Mouse (Mus musculus): Measurements from ENCODE around the gene Lrrc8d.

The Lrrc8d gene

GRCm38 (mm10) chr5:105765386-105765785, 65.6 kb downstream of the Lrrc8d start:
- DNase-seq (ENCODE audit: low read depth, low spot score), result no peak

- DNase-seq (ENCODE audit: low read depth, low spot score), result no peak
Measured at GRCm38 (mm10) chr5:105776368-105776767, 76.6 kb downstream of the Lrrc8d start.

GRCm38 (mm10) chr5:105776978-105777593, 77.3 kb downstream of the Lrrc8d start:
- no peak for DNase-seq (ENCODE audit: low read depth, low spot score)

DNA sequence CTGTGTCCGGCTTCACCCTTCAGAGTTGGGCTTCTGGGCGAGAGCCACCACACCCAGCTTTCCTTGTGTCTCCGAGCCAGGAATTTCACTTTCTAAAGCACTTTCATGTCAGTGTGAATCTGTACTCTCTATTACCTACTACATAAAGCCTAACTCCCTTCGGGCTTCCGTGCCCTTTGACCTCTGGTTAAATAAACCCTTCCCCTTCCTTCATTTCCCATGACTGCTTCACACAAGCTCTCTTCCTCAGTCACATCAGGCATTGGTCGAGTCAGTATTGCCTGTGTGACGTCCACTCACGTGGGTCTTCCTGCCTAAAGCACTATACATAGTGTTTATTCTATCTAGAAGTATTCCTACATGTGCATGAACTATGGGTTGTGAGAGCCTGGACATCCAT, 77.9 kb downstream of the Lrrc8d start:
- DNase-seq (ENCODE audit: low read depth, low spot score), result no peak

DNA sequence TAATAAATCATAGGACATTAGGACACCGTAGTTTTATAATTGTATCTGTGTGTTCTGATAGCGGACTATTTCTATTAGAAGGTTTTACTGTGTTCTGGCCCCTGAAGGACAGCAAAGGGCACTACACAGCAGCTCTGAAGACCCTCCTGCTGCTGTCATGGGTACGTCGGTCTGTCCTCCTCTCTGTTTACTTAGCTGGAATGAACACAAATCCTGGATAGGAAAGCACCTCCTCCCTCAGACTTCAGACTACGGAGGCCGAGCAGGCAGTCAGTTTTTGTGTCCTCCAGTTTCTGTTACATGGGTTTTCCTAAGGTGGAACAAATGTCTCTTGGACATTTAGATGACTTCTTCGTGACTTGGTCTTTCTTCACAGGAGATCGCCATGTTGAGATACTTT, 78.4 kb downstream of the Lrrc8d start:
- no peak for DNase-seq (ENCODE audit: low read depth, low spot score)

DNA sequence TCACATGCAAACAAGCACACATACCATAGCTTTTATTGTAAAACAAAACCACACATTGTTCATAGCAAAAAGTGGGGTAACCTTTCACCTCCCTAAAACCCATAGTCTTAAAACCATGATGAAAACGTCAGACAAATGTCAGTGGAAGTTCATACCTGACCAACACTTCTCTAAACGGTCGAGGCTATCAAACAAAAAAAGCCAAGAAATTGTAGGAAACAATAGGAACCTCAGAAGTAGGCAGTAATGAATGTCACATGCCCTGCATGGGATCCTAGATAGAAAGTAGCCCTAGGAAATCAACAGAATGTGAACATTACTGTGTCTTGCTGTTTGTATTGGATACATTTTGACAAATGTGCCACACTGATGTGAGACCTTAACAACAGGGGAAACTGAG, 79.0 kb downstream of the Lrrc8d start:
- no peak for DNase-seq (ENCODE audit: low read depth, low spot score)

DNA sequence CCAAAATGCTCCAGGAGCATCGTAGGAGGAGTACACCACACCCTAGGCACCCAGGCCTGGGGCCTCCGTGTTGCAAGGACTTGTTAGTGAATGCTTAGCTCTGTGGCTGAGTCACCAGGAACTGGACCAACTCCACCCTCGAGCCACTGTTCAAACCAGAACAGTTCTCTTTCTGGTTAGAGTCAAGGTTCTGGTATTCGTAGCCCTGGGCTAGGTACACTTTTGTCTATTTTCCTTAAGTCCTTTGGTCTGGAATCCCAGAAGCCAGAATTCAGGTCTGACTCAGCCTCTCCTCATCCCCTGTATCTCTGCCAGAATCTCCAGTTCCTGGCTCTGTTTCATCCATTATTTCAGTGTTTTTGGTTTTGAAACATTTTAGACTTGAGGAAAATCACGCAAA, 79.6 kb downstream of the Lrrc8d start:
- no peak for DNase-seq (ENCODE audit: low read depth, low spot score)

DNA sequence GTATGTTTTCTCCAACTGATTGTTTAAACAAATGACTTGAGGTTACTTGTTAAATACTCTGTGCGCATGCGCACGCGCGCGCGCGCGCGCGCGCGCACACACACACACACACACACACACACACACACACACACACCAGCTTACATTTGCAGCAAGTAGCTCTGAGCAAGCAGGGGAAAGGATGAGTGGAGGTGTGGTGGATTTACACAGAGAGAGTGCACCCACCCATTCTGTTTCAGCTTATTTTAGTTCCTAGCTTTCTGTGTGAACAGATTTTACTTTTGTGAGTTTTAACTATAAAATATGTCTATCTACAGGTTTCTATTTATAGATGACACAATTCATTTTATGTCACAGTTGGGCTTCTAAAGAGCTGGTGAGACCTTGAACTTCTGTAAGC, 84.1 kb downstream of the Lrrc8d start:
- DNase-seq (ENCODE audit: low read depth, low spot score), result no peak

- no peak for DNase-seq (ENCODE audit: low read depth, low spot score)
Measured at GRCm38 (mm10) chr5:105784724-105785123, 85.0 kb downstream of the Lrrc8d start.

- no peak for DNase-seq (ENCODE audit: low read depth, low spot score)
Measured at GRCm38 (mm10) chr5:105787577-105787976, 87.8 kb downstream of the Lrrc8d start.

- DNase-seq (ENCODE audit: low read depth, low spot score), result no peak
Measured at GRCm38 (mm10) chr5:105789801-105790200, 90.0 kb downstream of the Lrrc8d start.

DNA sequence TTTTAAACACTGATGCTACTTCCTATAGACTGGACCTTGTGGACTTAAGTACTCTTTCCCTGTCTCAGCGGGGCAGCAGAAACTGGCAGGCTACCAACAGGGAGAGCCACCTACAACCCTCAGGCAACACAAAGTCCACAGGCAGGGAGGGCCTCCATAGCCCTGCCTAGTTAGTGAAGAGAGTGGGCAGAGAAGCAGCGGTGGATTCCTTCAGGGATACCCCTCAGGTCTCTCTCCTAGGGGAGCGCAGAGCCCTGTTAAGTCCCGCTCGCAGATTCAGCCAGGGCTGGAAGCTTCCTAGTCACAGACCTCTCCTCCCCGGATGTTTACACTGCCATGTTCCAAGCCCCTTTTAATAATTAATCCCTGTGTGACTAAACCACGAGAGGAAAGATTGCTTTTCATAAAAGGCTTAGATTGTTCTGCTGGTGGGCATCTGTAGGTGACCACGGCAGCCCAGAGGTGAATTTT, 92.6 kb downstream of the Lrrc8d start:
- DNase-seq (ENCODE audit: low read depth, low spot score), result no peak

DNA sequence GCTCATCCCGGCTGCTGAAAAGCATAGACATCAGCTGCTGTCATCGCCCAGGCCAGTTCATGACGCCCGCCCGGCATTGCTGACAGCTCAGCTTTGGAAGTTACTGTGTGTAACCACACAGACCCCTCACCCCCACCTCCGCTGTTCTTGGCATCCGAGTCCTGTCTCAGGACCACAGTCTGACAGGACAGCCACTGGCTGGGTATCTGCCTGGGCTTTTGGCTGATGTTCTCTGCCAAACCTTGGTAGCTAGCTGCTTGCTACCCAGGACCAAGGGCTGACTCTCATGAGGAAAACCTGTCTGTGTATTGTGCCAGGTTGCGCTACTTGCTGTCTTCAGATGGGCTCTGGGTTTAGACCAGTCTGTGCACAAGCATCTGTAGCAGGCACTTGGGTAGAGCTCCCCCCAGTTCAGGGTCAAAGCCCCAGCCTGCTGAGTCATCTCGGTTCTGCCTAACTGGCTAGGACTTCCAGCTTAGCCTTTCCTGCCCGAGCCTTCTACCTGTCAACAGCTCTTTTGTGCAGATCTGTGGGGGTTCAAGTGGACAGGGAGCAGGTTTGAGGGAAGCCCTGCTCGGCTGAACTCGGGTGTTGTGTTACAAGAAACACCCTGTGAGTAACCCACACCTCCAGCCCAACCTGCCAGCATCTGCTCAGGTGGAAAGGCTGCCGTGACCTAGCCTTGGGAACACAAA, 93.2 kb downstream of the Lrrc8d start:
- no peak for DNase-seq (ENCODE audit: low read depth, low spot score)

- DNase-seq (ENCODE audit: low read depth, low spot score), result no peak
Measured at GRCm38 (mm10) chr5:105793548-105793940, 93.8 kb downstream of the Lrrc8d start.

DNA sequence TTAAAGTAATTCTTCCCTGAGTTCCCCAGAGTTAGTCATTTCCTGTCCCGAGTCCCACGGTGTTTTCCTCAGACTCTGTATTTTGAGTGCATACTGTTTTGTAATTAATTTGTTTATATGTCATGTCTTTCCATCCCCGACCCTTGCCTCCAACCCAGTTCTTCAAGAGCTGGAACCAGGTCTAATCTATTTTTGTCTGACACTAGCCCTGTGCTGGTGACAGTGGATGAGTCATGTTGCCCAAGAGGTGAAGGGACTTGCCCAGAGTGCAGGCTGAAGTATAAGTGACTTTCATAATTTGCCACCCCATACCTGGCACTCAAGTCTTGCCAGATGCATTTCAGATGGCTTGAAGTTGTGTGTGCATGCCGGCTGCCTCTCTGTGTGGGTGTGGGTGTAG, 98.7 kb downstream of the Lrrc8d start:
- DNase-seq (ENCODE audit: low read depth, low spot score), result no peak

- DNase-seq (ENCODE audit: low read depth, low spot score), result no peak
Measured at GRCm38 (mm10) chr5:105799850-105800635, 100.3 kb downstream of the Lrrc8d start.

DNA sequence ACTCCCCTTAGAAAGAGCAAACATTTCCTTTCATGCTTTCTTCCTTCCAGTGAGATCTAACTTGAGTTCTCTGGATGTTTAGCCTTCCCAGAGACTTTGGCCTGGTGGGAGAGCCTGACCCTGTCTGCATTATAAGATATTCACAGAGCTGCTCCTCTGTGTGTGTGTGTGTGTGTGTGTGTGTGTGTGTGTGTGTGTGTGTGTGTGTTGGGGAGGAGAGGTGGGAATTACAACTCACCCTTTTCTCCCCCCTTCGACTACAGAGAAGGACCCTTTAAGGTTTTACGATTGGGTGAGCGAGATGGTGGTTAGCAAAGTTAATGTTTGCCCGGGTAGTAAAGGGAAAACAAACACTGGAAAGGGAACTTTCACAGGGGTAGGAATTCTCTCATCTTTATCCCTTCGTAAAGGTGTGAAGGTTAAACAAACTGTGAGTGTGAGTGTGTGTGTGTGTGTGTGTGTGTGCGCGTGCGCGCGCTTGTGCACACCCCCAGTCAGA, 101.3 kb downstream of the Lrrc8d start:
- no peak for DNase-seq (ENCODE audit: low read depth, low spot score)

DNA sequence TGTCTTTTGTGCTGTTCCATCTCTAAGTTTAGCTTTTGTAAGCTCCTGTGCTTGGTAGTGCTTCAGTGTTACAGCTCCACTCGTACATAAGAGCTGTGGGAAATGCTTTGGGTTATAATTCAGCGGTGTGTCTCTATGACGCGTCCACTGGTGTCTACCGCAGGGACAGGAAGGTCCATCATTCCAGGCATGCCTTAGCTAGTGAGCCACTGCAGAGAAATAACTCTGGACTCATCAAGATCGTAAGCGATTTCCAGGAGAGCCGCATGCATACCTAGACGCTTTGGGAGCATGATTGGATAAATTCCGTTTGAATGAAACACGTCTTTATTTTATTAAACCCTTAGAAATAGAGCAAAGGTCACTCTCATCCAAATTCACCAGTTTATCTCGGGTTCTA, 106.2 kb downstream of the Lrrc8d start:
- DNase-seq (ENCODE audit: low read depth, low spot score), result no peak

- DNase-seq (ENCODE audit: low read depth, low spot score), result no peak
Measured at GRCm38 (mm10) chr5:105807461-105807860, 107.7 kb downstream of the Lrrc8d start.

DNA sequence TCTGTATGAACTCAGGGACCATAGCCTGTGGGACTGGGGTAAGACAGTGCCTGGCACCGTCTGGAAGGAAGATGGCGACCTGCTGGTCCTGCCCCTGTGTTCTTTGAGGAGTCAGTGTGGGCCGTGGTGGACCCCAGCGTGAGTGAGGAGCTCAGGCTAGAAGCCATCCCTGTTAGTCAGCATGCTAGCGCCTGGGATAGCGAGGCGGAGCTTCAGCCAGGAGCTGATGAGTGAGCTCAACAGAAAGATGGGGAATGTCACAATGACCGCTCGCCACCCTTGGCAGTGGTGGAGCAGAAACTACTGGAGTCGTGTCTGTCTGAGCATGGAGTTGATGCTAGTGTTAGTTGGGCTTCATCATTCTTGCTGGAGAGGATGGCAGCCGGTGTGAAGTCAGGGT, 109.3 kb downstream of the Lrrc8d start:
- DNase-seq (ENCODE audit: low read depth, low spot score), result no peak

DNA sequence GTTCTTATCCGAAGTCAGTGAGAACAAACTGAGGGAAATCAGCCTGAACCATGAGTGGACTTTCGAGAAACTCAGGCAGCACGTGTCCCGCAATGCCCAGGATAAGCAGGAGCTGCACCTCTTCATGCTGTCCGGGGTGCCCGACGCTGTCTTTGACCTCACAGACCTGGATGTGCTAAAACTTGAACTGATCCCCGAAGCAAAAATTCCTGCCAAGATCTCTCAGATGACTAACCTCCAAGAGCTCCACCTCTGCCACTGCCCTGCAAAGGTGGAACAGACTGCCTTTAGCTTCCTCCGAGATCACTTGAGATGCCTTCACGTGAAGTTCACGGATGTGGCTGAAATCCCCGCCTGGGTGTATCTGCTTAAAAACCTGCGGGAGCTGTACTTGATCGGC, 113.3 kb downstream of the Lrrc8d start:
- no peak for DNase-seq (ENCODE audit: low read depth, low spot score)

- DNase-seq (ENCODE audit: low read depth, low spot score), result no peak
Measured at GRCm38 (mm10) chr5:105813974-105814373, 114.2 kb downstream of the Lrrc8d start.

- no peak for DNase-seq (ENCODE audit: low read depth, low spot score)
Measured at GRCm38 (mm10) chr5:105816118-105816517, 116.3 kb downstream of the Lrrc8d start.

Measured in brain, embryonic 18.5 days (tissue).